Mouse (Mus musculus) spleen, postnatal 4 days (tissue): ENCODE results near the gene Gm13889.

Experiments used
- DNase-seq, 2 experiments: peaks; one replicate each; pipeline ENCODE4 v3.0.0; 2022; ENCODE audit warnings: low spot score in 2 of 2

The Gm13889 gene

GRCm38 (mm10) chr2:93958216-93958615 lies 1.2 kb upstream of the Gm13889 start:
- DNase-seq, result no peak

GRCm38 (mm10) chr2:93957785-93958175 lies 779 bp upstream of the Gm13889 start:
- DNase-seq, result no peak

GRCm38 (mm10) chr2:93956331-93956801 lies 635 bp downstream of the Gm13889 start:
- no peak for DNase-seq

GRCm38 (mm10) chr2:93955886-93956285 lies 1.1 kb downstream of the Gm13889 start:
- no peak for DNase-seq

- no peak for DNase-seq
These were observed 2.0 kb downstream of the Gm13889 start for GRCm38 (mm10) chr2:93954781-93955578.

GRCm38 (mm10) chr2:93953726-93954125 lies 3.3 kb downstream of the Gm13889 start:
- no peak for DNase-seq

- no peak for DNase-seq
These were observed 10.0 kb downstream of the Gm13889 start for GRCm38 (mm10) chr2:93946976-93947375.

- no peak for DNase-seq
These were observed 12.1 kb downstream of the Gm13889 start for GRCm38 (mm10) chr2:93944855-93945254.

- DNase-seq, result no peak
These were observed 12.9 kb downstream of the Gm13889 start for GRCm38 (mm10) chr2:93944099-93944498.

GRCm38 (mm10) chr2:93941670-93942069 lies 15.3 kb downstream of the Gm13889 start:
- no peak for DNase-seq

GRCm38 (mm10) chr2:93938534-93938933 lies 18.5 kb downstream of the Gm13889 start:
- DNase-seq, result no peak

GRCm38 (mm10) chr2:93928866-93929265 lies 28.1 kb downstream of the Gm13889 start:
- DNase-seq, result no peak

GRCm38 (mm10) chr2:93927701-93928437 lies 29.1 kb downstream of the Gm13889 start:
- no peak for DNase-seq

- no peak for DNase-seq
These were observed 30.9 kb downstream of the Gm13889 start for GRCm38 (mm10) chr2:93926141-93926540.

- DNase-seq, result no peak
These were observed 37.9 kb downstream of the Gm13889 start for GRCm38 (mm10) chr2:93919093-93919492.

- no peak for DNase-seq
These were observed 43.4 kb downstream of the Gm13889 start for GRCm38 (mm10) chr2:93913552-93913951.

GRCm38 (mm10) chr2:93911942-93912341 lies 45.1 kb downstream of the Gm13889 start:
- DNase-seq, result no peak

GRCm38 (mm10) chr2:93909716-93910115 lies 47.3 kb downstream of the Gm13889 start:
- DNase-seq, result no peak

- DNase-seq, result no peak
These were observed 49.3 kb downstream of the Gm13889 start for GRCm38 (mm10) chr2:93907519-93908294.

GRCm38 (mm10) chr2:93906316-93906715 lies 50.7 kb downstream of the Gm13889 start:
- DNase-seq, result no peak
